Mouse (Mus musculus): ENCODE data around the gene Tbc1d19. TPM values are rescaled to one million over a fixed set of nuclear protein-coding genes. Genes with fewer than 3 reads are reported as not detected.
A peak's percentile ranks its signal among the peaks of the same experiment; 100 is the strongest.

Tbc1d19 gene
- polyA plus RNA-seq, 1 experiment from 2014 or later: 69.3 TPM

DNA sequence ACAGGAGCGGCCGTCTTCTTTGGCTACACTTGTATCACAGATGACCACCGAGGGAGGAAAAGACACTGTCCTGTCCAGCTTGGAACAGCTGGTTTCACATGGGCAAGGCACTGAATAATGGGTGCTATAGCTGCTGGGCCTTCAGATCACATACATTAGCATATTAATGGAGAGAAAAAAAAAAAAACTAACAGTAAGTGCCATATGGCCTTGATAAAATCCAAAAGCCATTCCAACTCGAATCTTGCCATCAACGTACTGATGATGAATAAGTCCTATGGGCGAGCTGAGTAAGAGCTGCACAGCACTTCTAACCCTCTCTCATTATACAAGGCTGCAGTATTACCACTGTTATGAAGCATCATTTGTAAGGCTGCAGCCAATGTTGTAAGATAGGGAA, 45.2 kb downstream of the Tbc1d19 start:
- Histone ChIP-seq H3K27ac (0 out of 2 replicates have a peak overlapping the region, but pooled peaks have one; percentile 2), H3K9ac (replicated peaks) (no peak overlapping the region), H3K9me3 (no peaks in the 10 kb centered on the region), H3K4me3 (replicated peaks) (no peak overlapping the region), H3K36me3 (peaks cover 19% of the 10 kb centered on the region), H3K27me3 (no peaks in the 10 kb centered on the region), H3K4me1 (replicated peaks) (peaks cover 10% of the 10 kb centered on the region; the same call in 1 of the 2 replicates), H3K4me2 (replicated peaks) (no peak overlapping the region)
- ATAC-seq: peak; percentile 79
- WGBS: 37% methylated on average over 6 of the region's 6 CpGs

DNA sequence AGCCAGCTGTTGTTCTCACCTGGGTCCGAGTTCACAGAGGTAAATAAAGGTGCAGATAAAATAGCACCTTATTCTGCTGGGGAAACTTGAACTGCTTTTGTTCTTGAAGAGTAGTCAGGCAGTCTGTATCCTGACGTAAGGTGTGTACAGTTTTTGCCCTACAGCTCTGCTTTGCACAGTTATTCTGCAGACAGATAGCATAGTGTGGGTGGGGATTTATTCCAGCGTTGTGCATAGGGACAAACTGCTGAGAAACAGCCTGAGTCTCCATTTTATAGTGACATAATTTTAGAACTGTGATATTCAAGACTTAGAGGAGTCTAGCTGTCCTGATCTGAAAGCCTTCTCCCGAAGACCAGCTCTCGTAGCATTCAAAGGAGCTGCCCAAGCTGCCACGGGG, 46.6 kb downstream of the Tbc1d19 start:
- WGBS: 87% methylated on average over 6 of the region's 6 CpGs
- H3K4me2 ChIP-seq (replicated peaks): no peak overlapping the region
- ATAC-seq: no peak
- H3K4me3 ChIP-seq (replicated peaks): no peak overlapping the region
- H3K4me1 ChIP-seq (replicated peaks): peaks cover 10% of the 10 kb centered on the region; the same call in 1 of the 2 replicates
- H3K27ac ChIP-seq: no peak overlapping the region
- no peak overlapping the region for H3K9ac ChIP-seq (replicated peaks)
- peaks cover 16% of the 10 kb centered on the region for H3K36me3 ChIP-seq
- H3K9me3 ChIP-seq: no peaks in the 10 kb centered on the region
- H3K27me3 ChIP-seq: no peaks in the 10 kb centered on the region

DNA sequence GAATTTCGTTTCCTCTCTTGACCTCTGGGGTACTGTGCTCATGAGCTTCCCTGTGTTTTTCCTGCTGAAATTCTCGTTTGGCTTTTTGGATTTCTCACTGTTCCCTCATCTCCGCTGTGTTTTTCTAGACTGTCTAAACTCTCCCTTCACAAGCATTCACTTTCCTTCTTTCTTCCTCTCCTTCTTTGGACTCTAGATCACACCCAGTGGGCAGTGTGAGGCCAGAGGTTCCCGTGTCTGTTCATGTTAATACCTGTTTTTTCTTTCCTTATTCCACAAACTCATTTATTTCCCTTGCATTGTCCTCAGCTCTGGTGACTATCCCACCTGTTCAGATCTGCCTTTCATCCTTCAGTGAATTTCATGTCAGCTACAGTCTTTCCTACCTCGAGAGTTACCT, 55.7 kb downstream of the Tbc1d19 start:
- H3K9me3 ChIP-seq: no peaks in the 10 kb centered on the region

DNA sequence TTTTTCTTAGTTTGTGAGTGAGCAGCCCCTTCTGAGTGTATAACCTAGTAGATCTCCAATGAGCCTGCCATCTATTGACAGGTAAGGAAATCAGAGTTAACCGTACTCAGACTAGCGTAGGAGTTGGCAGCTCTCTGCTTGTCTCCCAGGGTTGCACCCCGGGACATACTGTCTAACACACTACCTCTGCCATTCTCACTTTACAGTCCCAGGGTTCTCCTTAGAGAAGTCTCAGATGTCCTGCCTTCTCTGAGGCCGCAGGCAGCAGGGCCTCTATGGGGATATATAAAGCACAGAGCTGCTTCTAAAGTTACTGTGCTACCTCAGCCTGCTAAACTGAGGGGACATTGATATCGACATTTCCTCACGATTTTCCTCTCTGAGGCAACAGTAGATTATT, 56.6 kb downstream of the Tbc1d19 start:
- no peak overlapping the region for H3K4me2 ChIP-seq (replicated peaks)
- no peaks in the 10 kb centered on the region for H3K9me3 ChIP-seq
- H3K27ac ChIP-seq: no peak overlapping the region
- no peak overlapping the region for H3K4me3 ChIP-seq (replicated peaks)
- no peaks in the 10 kb centered on the region for H3K27me3 ChIP-seq
- 96% methylated on average over 6 of the region's 6 CpGs for WGBS
- peaks cover 7% of the 10 kb centered on the region for H3K36me3 ChIP-seq
- no peak overlapping the region for H3K9ac ChIP-seq (replicated peaks)
- ATAC-seq: no peak
- no peaks in the 10 kb centered on the region for H3K4me1 ChIP-seq (replicated peaks)

More for the DNA sequence above, 55.7 kb downstream of the Tbc1d19 start:
- no peak overlapping the region for H3K9ac ChIP-seq (replicated peaks)
- ATAC-seq: no peak
- no peak overlapping the region for H3K4me3 ChIP-seq (replicated peaks)
- no peak overlapping the region for H3K27ac ChIP-seq
- H3K27me3 ChIP-seq: no peaks in the 10 kb centered on the region
- 88% methylated on average over 5 of the region's 5 CpGs for WGBS
- no peak overlapping the region for H3K4me2 ChIP-seq (replicated peaks)
- no peaks in the 10 kb centered on the region for H3K4me1 ChIP-seq (replicated peaks)
- peaks cover 8% of the 10 kb centered on the region for H3K36me3 ChIP-seq

DNA sequence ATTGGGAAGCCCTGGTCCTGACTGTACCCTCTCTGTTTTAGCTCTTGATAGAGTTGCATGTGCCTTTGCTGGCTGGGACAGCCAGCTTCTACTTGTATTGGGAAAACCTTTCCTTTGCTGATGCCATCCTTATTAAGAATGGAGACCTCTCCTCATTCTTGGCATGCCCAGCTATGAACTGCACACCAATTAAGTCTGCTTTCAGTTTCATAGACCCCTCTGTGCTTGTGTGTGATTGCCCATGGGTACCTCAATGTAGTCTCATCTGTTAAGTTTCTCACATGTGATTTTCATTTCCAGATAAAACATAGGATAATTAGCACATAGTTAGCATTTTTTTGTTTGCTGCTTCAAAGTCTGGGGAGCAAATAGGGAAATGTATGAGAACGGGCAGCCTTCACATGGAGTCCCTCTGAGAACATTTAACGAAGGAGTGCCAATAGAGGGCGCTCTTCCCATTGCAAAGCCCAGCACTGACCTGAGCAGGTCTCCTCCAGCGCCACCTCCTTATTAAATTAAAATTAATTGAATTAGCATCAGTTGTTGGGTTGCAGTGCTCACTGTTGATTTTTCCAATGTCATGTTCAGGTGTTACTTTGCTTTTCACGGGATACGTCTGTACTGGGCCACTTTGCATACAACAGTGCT, 62.4 kb downstream of the Tbc1d19 start:
- H3K9ac ChIP-seq (replicated peaks): no peak overlapping the region
- H3K4me1 ChIP-seq (replicated peaks): no peaks in the 10 kb centered on the region
- 25% methylated on average over 6 of the region's 6 CpGs for WGBS
- H3K4me3 ChIP-seq (replicated peaks): no peak overlapping the region
- H3K9me3 ChIP-seq: no peaks in the 10 kb centered on the region
- peaks cover 20% of the 10 kb centered on the region for H3K36me3 ChIP-seq
- no peak overlapping the region for H3K27ac ChIP-seq
- H3K4me2 ChIP-seq (replicated peaks): no peak overlapping the region
- ATAC-seq: peak; percentile 85
- no peaks in the 10 kb centered on the region for H3K27me3 ChIP-seq

DNA sequence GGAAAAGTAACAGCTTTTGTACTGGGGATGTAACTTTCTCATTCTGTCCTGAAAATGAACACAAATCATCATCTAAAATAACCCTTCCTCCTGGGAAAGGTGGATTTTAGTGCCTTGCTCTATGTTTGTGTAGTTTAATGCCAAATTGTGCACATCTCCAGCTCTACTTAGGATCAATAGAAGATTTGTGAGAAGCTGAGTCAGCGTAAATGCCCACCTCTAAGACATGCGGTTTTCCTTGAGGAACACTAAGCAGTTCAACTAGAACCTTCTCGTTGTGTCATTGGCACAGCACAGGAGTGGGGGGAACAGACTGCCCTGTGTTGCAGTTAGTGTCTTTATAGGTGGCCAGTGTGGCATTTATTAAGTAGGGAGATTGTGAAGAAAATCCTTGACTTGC, 65.6 kb downstream of the Tbc1d19 start:
- Histone ChIP-seq H3K4me3 (replicated peaks) (no peak overlapping the region), H3K4me2 (replicated peaks) (no peak overlapping the region), H3K36me3 (peaks cover 35% of the 10 kb centered on the region), H3K9ac (replicated peaks) (no peak overlapping the region), H3K27ac (no peak overlapping the region), H3K9me3 (no peaks in the 10 kb centered on the region), H3K27me3 (no peaks in the 10 kb centered on the region), H3K4me1 (replicated peaks) (no peaks in the 10 kb centered on the region)
- no peak for ATAC-seq
- 91% methylated on average over 3 of the region's 3 CpGs for WGBS

DNA sequence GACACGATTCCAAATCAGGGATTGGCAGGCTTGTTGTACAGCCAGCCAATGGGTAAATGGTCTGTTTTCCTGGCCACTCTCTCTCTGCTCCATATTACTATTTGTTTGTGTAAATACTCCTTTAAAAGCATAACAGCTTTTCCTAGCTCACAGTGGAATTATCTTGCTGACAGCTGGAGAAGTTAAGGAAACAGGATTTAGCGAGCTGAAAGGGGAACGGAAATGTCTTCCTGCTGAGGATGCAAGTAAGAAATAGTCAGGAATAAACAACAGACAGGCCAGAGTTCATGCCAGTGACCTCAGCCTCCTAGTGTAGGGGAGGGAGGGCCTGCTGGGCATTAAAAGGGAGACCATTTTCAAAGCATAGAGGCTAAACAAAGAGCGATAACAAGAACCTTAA, 71.3 kb downstream of the Tbc1d19 start:
- Histone ChIP-seq H3K27ac (no peak overlapping the region), H3K4me3 (replicated peaks) (no peak overlapping the region), H3K9ac (replicated peaks) (no peak overlapping the region; the same call in 1 of the 2 replicates), H3K4me2 (replicated peaks) (no peak overlapping the region), H3K36me3 (peaks cover 26% of the 10 kb centered on the region), H3K27me3 (no peaks in the 10 kb centered on the region), H3K4me1 (replicated peaks) (no peaks in the 10 kb centered on the region), H3K9me3 (no peaks in the 10 kb centered on the region)
- WGBS: 55% methylated on average over 4 of the region's 4 CpGs
- ATAC-seq: no peak

DNA sequence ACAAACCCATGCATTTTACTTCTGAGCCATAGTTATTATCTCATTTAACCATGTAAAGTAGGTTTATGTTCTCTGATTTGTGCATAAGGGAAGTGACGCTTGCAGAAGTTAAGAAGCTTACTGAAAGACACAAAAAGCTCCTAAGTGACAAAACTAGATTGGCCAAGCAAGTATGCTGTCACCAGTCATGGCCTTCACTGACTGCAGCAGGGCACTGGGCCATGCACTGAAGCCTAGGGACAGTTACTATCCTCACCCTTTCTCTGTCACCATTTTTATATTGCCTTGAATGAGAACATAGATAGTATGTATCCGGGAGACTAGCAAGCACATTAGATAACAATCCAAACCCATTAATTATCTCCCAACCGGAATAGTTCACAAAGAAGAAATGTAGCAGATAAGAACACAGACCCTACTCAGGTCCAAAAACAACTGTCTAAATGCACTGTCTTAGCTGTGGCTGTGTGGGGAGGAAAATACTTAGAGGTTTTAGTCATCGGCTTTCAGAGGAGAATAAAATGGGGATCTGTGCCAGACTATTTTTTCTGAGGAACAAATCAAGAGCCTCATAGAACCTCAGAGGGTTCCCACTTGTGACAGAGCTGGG, 72.1 kb downstream of the Tbc1d19 start:
- WGBS: 76% methylated on average over 4 of the region's 4 CpGs
- no peak for ATAC-seq
- Histone ChIP-seq H3K4me2 (replicated peaks) (no peak overlapping the region), H3K9me3 (no peaks in the 10 kb centered on the region), H3K4me1 (replicated peaks) (no peaks in the 10 kb centered on the region), H3K9ac (replicated peaks) (no peak overlapping the region), H3K36me3 (peaks cover 22% of the 10 kb centered on the region), H3K27ac (no peak overlapping the region), H3K27me3 (no peaks in the 10 kb centered on the region), H3K4me3 (replicated peaks) (no peak overlapping the region)

DNA sequence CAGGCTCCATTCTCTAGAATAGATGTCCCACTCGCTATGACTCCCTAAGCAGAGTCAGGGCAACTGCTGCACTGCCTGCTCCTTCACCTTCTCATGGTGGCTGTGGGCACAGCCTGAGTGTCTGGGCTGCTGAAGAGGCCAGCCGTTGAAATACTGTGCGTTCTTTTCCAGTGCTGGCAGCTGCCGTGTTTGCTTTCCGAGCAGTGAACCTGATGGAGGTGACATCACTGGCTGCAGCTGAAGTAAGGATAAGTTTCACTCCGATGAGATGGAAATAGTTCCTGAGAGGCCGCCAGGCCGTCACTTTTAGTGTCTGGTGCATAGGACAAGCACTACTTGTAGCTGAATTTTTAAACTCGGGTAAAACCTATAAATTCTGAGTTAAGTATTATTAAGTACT, 92.0 kb downstream of the Tbc1d19 start:
- Histone ChIP-seq H3K36me3 (peaks cover 53% of the 10 kb centered on the region), H3K27ac (no peak overlapping the region), H3K27me3 (no peaks in the 10 kb centered on the region), H3K9ac (replicated peaks) (no peak overlapping the region), H3K4me2 (replicated peaks) (no peak overlapping the region), H3K4me3 (replicated peaks) (no peak overlapping the region), H3K9me3 (no peaks in the 10 kb centered on the region), H3K4me1 (replicated peaks) (no peaks in the 10 kb centered on the region)
- no peak for ATAC-seq
- WGBS: 92% methylated on average over 9 of the region's 9 CpGs

DNA sequence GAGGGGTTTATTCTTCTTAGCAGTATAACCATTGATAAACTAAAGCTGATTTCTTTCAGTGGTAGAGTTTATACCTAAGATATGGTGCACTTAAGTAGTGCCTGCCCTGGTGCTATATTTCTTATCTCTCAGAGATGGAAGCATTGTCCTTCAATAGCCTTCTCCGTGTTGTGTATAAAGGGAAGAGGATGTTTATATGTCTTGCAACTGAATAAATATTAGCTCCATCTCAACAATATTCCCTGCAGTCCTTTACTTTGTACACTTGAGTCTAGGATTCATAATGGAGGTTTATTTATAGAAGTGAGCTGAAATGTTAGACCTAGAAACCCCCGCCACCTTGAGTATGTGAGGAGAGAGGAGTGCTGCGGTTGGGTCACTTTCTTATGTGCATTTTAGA, 93.4 kb downstream of the Tbc1d19 start:
- H3K4me3 ChIP-seq (replicated peaks): no peak overlapping the region
- peaks cover 45% of the 10 kb centered on the region for H3K36me3 ChIP-seq
- no peak overlapping the region for H3K4me2 ChIP-seq (replicated peaks)
- WGBS: 92% methylated on average over 3 of the region's 3 CpGs
- H3K9ac ChIP-seq (replicated peaks): no peak overlapping the region
- ATAC-seq: no peak
- H3K27me3 ChIP-seq: no peaks in the 10 kb centered on the region
- no peak overlapping the region for H3K27ac ChIP-seq
- no peaks in the 10 kb centered on the region for H3K9me3 ChIP-seq
- H3K4me1 ChIP-seq (replicated peaks): no peaks in the 10 kb centered on the region

DNA sequence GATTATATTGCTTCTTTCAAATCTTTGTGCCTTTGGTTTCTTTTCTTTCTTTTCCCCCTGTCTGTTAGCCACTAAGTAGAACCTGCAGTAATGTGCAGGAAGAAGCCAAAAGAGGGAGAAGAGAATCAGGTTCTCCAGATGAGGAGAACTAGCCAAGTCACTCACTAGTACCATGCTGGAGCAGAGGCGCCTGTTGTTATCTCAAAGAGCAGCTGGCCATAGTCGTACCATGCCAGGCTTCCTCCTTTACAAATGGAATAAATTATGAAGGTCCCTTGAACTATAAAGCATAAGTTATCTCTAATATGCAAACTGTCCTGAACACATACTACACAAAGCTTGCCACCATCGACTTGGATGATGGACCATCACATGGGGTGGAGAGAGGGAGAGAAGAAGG, 99.8 kb downstream of the Tbc1d19 start:
- no peak overlapping the region for H3K4me2 ChIP-seq (replicated peaks)
- WGBS: 98% methylated on average over 3 of the region's 3 CpGs
- H3K9me3 ChIP-seq: 0 out of 2 replicates have a peak, but pooled peaks cover 2% of the 10 kb centered on the region
- H3K36me3 ChIP-seq: peaks cover 19% of the 10 kb centered on the region
- no peak overlapping the region for H3K27ac ChIP-seq
- no peaks in the 10 kb centered on the region for H3K27me3 ChIP-seq
- no peak for ATAC-seq
- H3K4me3 ChIP-seq (replicated peaks): no peak overlapping the region
- H3K4me1 ChIP-seq (replicated peaks): no peaks in the 10 kb centered on the region
- H3K9ac ChIP-seq (replicated peaks): no peak overlapping the region

DNA sequence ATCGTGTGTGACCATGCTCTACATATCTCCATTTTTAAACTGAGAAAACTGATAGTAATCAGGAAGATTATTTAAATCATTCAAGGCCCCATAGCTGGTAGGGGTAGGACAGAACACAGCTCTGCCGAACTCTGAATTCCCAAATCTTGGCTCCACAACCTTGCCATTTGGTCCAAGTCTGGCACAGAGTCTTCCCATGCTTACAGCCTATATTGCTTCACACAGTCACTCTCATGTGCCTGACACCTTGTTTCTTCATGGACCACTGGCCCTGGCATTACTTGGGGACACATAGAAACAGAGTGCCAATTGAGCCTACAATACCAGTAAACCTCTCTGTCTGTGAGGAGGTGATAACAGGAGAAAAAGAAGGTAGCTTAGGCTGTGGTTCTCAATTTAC, 111.0 kb downstream of the Tbc1d19 start:
- H3K4me1 ChIP-seq (replicated peaks): peaks cover 7% of the 10 kb centered on the region; the same call in 1 of the 2 replicates
- no peak overlapping the region for H3K9ac ChIP-seq (replicated peaks)
- H3K36me3 ChIP-seq: no peaks in the 10 kb centered on the region

More for the DNA sequence above, 111.0 kb downstream of the Tbc1d19 start:
- ATAC-seq: no peak
- Histone ChIP-seq H3K27ac (no peak overlapping the region), H3K9me3 (no peaks in the 10 kb centered on the region), H3K27me3 (no peaks in the 10 kb centered on the region), H3K4me3 (replicated peaks) (no peak overlapping the region), H3K4me2 (replicated peaks) (no peak overlapping the region)
- 91% methylated on average over 2 of the region's 2 CpGs for WGBS

Measured in midbrain, embryonic 13.5 days (tissue).